Mouse (Mus musculus): ENCODE measurements around the gene Ptprd.

The Ptprd gene

GRCm38 (mm10) chr4:77233243-77233642, 978.5 kb downstream of the Ptprd start:
- DNase-seq: no peak

GRCm38 (mm10) chr4:77168866-77169265, 1042.9 kb downstream of the Ptprd start:
- no peak for DNase-seq

GRCm38 (mm10) chr4:77157601-77158000, 1054.2 kb downstream of the Ptprd start:
- DNase-seq: no peak

GRCm38 (mm10) chr4:77155561-77155960, 1056.2 kb downstream of the Ptprd start:
- no peak for DNase-seq

- no peak for DNase-seq
Measured at GRCm38 (mm10) chr4:77155037-77155436, 1056.7 kb downstream of the Ptprd start.

- no peak for DNase-seq
Measured at GRCm38 (mm10) chr4:77124852-77125251, 1086.9 kb downstream of the Ptprd start.

GRCm38 (mm10) chr4:77110894-77111293, 1100.9 kb downstream of the Ptprd start:
- no peak for DNase-seq

GRCm38 (mm10) chr4:77107291-77107690, 1104.5 kb downstream of the Ptprd start:
- no peak for DNase-seq

- DNase-seq: no peak
Measured at GRCm38 (mm10) chr4:77083165-77083564, 1128.6 kb downstream of the Ptprd start.

- DNase-seq: no peak
Measured at GRCm38 (mm10) chr4:77077607-77078006, 1134.2 kb downstream of the Ptprd start.

GRCm38 (mm10) chr4:77050536-77051207, 1161.1 kb downstream of the Ptprd start:
- no peak for DNase-seq

- no peak for DNase-seq
Measured at GRCm38 (mm10) chr4:77004483-77004882, 1207.3 kb downstream of the Ptprd start.

GRCm38 (mm10) chr4:76996172-76996571, 1215.6 kb downstream of the Ptprd start:
- no peak for DNase-seq

- no peak for DNase-seq
Measured at GRCm38 (mm10) chr4:76989961-76990360, 1221.8 kb downstream of the Ptprd start.

GRCm38 (mm10) chr4:76977056-76977809, 1234.5 kb downstream of the Ptprd start:
- DNase-seq: no peak

- no peak for DNase-seq
Measured at GRCm38 (mm10) chr4:76948251-76948650, 1263.5 kb downstream of the Ptprd start.

- no peak for DNase-seq
Measured at GRCm38 (mm10) chr4:76941382-76942360, 1270.1 kb downstream of the Ptprd start.

- DNase-seq: no peak
Measured at GRCm38 (mm10) chr4:76931559-76931958, 1280.2 kb downstream of the Ptprd start.

GRCm38 (mm10) chr4:76913532-76914150, 1298.1 kb downstream of the Ptprd start:
- DNase-seq: no peak

- DNase-seq: no peak
Measured at GRCm38 (mm10) chr4:76901692-76902091, 1310.1 kb downstream of the Ptprd start.

GRCm38 (mm10) chr4:76889669-76890068, 1322.1 kb downstream of the Ptprd start:
- DNase-seq: no peak

- no peak for DNase-seq
Measured at GRCm38 (mm10) chr4:76881610-76882009, 1330.2 kb downstream of the Ptprd start.

GRCm38 (mm10) chr4:76870971-76871370, 1340.8 kb downstream of the Ptprd start:
- DNase-seq: no peak

All from thymus, postnatal 36 days (tissue).